Mouse (Mus musculus): Measurements from ENCODE around the gene Tmem86b.

DNA sequence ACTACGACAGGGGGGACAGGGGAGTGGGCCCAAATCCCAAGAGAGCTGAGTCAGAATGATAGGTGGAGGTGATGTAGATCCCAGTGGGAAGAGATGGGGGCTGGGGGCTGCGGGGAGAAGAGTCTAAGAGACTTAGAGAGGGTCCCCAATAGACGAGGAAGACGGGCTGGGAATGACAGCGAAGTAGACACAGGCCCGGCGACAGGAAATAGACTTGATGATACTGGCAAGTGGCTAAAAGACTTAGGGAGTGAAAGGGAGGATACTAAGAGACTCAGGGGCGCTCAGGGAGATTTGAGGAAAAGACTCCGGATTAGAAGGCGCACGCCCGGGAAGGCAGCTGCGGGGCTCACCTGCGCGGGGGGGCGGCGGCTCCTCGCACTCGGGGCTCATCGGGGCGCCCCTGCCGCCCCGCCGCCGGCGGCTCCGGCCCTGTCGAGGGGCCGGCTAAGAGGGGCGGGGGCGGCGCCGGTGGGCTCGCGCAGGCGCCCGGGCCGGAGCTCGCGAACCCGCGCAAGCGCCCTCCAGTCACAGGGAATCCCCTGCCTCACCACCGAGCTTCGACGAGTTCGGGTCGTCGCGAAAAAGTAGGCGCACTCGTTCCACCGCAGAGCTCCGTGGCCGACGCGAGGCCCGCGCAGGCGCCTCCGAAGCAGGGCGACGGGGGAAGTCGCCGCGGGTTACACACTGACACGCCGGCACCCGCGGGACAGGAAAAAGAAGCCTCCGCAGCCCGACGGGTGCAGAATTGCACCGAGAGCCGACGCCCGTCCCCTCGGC lies 27.1 kb upstream of the Tmem86b start:
- TF ChIP-seq CTCF (IDR thresholded peaks at IDR 0.05; ENCODE audit: low read depth, low read length): no peak
- no peak for TF ChIP-seq POLR2A (IDR thresholded peaks at IDR 0.05; ENCODE audit: extremely low read depth, insufficient read depth, low read length)
